Mouse (Mus musculus) spleen, postnatal 4 days (tissue): ENCODE measurements around the gene Rufy4.
A peak's percentile ranks its signal among the peaks of the same experiment; 100 is the strongest.
"Not testable (repeated sequence)": the region's sequence is repeated elsewhere in the genome, so short reads cannot be mapped to it uniquely, and the experiment has no call there.

Source experiments
- DNase-seq, 2 experiments: peaks; one replicate each; pipeline ENCODE4 v3.0.0; 2022; ENCODE audit warnings: low spot score in 2 of 2

Gene Rufy4

DNA sequence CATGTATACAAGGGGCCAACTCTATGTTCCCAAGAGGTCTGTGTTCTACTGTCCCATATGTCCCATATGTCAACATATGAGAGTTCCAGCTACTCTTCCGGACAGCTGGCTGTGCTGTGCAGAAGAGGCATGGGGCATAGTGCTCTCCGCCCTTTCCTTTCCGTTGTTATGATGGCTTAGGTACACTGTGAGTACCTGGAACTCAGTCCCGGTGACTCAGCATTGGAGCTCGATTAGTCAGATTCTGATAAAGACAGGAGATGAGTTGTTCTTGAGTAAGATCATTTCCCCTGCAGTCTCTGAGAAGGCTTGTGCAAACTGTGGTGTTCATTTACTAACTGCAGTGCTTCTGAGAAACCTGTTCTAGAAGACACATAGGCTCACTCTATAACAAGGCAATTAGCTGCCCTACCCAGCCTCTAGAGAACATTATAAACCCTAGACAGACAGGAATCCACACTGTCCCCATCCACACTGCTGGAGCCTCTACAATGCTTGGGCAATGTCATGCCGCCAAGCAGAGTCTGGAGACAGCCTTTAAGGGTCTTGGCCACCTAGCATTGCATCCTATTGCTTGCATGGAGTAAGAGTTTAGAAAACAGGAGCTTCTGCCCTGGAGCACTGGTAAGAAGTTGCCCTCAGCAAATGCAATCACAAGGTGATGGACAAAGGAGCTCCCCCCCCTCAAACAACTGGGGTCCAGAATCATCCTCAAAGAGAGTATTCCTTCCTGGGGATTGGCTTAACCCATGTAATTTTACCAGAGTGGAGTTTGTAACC is 24.0 kb downstream of the Rufy4 start:
- no peak for DNase-seq

DNA sequence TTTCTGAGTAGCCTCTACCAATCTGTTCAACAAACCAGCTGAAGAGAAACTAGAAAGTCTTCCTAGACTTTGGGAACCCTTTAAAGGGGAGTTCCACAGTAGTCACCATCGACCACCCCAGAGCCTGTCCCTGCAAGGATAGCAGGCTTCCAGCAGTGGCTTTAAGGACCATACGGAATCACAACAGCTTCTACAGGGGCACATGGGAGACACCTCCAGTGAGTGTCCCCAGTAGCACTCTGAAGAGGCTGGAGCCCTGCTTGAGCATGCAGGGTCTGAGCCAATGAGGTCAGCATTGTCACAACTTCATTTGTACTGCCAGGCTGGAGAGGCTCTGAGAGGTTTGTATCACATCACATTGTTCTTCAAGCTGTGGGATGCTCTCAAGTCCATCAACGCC is 24.8 kb downstream of the Rufy4 start:
- DNase-seq, result no peak

DNA sequence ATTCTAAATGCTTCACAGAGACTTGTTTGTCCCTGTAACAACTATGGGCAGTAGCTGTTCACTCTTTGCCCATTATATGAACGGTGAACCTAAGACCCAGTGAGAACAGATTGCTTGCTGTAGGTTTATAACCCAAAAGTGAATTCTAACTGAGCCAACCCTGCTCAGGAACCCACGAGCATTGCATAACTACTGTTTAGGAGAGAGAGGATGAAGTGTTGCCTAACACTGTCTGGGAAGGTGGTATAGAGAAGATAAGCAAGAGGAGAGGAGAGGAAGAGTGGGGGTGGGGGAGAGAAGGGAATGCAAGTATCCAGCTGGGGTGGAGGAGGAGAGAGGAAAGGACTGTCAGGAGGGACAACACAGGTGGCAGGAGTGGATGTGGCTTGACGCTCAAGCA is 25.8 kb downstream of the Rufy4 start:
- DNase-seq, result no peak

DNA sequence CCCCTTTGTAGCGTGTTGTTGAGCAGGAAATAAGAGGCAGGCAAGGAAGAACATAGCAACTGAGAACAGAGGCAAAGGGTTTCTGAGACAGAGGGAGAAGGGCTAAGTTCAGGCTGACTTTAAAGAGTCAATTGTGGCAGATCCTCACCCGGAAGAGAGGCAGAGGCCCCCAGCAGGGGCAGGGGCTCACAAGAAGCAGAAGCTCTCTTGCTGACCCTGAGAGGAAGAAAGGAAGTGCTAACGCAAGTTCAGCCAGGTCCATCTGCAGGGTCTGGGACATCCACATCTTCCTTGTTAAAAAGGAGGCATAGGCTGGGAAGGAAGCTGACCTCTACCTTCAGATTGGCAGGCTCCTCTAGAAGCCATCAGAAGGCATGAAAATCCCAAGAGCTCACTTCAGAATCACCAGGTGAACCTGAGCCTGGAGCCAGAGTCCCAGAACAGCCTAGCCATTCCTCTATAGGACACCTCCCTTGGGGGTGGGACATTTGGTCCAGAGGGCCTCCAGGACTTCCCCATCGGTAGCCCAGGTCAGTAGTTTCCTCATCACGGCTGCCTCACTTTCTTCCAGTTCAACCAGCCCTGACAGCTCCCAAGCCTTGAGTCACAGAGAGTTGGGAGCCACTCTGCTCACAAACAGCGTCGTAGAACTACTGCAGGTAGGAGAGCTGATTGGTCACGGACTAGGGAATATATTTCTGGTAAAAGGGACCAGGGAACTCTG is 28.3 kb downstream of the Rufy4 start, which contains the start of gene Cxcr2:
Gene Cxcr2 (plus strand): TSS at position 529 of the 724 bp plus-strand sequence.
- DNase-seq, result peak in 1 of 2 experiments; percentile 65

DNA sequence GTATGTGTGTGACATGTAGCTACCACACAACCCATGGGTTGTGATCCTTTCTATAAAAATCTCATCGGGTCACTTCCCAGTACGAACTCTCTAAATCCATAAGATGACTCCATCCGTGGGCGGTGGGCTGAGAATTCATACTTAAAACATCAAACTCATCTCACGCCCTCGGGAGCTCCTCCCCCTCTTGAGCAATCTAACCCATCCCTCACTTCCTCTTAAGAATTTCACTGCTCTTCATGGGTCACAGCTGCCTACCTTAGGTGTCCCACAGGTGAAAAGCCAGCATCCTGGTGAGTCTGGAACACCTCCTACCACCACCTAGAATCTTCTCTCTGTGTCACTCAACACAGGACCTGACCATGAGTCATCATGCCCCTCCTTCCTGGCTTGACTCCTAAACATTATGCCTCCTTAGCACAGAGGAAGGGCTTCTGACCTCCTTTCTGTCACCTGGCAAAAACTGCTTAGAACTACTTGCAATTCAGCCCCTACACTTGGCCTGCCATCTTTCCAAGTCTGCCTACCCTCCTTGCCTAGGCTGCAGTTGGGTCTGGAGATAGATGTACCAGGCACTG is 30.2 kb downstream of the Rufy4 start:
- DNase-seq, result peak in 1 of 2 experiments; percentile 57

DNA sequence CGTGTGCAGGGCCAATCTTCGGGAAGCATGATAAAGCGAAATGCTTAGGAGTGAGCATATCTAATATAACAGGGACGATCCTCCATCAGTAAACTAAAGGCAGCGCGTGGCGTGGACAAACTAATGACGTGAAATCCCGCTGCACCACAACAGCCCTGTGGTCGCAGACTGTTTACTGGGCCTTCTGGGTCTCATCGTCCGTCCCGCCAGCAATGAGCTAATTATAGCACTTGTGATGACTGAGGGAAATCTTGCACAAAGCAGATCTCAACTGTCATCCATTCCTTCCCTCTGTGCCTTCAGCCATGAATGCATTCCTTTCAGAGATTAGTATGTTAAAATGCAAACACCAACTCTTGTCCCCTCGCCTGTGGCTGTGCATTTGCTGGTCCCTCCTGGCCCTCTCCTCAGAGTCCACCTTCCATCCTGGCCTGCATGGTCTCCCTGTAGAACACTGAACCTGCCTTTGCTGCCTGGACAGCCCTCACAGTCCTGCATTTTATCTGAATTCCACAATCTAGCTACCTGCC is 31.1 kb downstream of the Rufy4 start:
- no peak for DNase-seq

DNA sequence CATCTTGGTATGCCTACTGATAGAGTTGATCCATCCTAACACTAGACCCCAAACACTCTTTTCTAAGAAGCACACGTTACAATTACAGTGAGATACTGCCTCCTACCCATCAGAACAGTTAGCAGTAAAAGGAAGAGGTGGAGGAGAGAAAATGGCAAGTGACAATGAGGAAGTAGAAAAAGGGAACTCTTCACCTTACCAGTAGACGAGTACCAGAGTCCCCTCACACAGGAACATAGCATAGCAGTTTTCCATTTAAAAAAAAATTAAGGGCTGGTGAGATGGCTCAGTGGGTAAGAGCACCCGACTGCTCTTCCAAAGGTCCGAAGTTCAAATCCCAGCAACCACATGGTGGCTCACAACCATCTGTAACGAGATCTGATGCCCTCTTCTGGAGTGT is 34.3 kb downstream of the Rufy4 start:
- DNase-seq, result not testable (repeated sequence)

DNA sequence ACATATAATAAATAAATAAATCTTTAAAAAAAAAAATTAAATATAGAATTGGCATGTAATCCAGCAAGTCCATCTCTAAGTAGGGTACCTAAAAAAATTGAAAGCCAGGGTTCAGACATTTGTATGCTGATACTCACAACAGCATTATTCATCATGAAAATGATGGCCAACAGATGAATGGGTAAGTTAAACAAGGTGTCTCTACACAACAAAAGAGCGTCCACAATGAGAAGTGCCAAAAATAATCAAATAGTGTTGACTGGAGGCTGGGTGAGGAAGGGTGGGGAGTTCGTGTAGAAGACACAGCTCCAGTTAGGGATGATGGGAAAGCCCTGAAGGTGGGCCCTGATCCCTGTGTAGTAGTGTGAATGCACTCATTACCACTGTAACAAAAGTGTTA is 34.7 kb downstream of the Rufy4 start:
- no peak for DNase-seq

DNA sequence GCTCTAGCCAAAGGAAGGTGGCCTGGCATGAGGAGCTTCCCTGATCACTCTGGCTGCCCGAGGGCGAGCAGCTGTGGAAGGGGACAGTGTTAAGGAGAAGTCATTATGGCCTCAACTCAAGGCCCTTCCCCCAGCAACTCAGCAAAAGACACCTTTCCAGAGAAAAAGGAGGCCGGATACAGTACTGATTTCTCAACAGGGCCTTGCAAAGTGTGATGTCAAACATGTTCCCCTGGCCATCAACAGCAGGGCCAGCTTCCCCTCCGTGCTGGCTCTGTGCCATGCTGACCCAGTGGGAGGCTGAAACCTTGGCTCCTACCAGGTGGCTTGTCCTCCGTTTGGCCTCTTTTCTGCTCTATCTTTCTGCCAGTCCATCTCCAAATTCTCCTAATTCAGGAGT is 41.8 kb downstream of the Rufy4 start:
- peak; percentile 21 to 67 for DNase-seq

DNA sequence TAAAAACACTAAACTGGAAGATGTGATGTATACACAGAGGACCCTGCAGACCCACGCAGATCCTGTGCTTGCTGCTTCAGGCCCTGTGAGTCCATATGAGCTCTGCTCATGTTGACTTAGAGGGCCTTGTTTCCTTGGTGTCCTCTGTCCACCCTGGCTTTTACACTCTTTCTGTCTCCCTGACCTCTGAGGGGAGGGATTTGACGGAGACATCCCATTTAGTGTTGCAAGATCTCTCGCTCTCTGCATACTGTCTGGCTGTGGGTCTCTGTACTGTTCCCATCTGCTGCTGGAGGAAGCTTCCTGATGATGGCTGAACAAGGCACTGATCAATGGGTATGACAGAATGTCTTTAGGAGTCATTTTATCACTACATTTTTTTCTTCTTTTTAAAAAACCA is 44.4 kb downstream of the Rufy4 start:
- DNase-seq, result no peak

DNA sequence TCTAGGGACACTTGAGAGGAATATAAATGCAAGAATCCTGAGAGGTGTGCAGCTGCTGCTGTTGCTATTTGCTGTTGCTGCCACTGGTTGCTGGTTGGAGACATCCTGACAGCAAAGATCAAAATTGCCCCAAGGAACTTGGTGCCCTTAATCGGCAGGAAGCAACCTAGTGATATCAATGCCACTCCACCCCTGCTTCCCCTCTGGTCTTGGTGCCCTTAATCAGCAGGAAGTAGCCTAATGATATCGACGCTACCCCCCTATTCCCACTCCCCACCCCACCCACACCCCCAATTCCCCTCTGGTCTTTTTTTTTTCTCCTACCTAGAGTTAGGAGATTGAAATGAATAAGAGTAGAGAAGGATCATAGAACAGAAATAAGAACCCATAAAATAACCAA is 47.4 kb downstream of the Rufy4 start:
- no peak for DNase-seq

DNA sequence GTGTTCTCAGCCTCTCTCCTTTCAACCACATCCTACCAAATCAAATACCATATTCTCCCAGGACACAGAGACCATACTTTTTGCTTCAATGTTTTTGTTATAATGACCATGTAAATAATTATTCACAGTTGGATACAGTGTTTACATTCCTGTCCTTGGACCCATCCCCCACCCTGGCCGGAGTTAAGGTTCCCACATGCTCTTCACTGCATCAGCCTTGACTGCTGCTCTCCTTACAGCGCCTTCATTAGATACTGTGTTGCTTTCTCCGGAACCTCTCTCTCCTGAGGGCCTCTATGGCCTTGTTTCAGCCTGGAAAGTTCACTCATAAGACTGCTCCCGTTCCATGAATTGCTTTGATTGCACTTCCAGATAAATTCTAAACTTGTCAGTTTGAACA is 50.4 kb downstream of the Rufy4 start:
- no peak for DNase-seq

DNA sequence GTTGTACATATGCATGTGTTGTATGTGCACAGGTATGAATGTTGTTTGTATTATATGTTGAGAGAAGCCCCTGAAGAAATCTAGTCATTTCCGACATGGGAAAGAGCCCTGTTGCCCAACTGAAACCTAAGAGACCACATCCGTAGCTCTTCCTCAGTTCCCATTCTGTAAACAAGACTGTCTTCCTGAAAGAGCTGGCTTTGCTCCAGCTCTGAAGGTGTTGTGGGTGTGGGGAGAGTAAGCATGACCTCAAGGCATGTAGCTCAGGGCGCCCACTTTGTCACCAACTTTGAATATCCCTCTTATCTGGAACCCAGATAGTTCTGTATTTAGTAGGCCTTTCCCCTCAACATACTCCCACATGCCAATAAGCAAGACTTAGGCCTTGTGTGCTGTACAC is 53.3 kb downstream of the Rufy4 start:
- no peak for DNase-seq

DNA sequence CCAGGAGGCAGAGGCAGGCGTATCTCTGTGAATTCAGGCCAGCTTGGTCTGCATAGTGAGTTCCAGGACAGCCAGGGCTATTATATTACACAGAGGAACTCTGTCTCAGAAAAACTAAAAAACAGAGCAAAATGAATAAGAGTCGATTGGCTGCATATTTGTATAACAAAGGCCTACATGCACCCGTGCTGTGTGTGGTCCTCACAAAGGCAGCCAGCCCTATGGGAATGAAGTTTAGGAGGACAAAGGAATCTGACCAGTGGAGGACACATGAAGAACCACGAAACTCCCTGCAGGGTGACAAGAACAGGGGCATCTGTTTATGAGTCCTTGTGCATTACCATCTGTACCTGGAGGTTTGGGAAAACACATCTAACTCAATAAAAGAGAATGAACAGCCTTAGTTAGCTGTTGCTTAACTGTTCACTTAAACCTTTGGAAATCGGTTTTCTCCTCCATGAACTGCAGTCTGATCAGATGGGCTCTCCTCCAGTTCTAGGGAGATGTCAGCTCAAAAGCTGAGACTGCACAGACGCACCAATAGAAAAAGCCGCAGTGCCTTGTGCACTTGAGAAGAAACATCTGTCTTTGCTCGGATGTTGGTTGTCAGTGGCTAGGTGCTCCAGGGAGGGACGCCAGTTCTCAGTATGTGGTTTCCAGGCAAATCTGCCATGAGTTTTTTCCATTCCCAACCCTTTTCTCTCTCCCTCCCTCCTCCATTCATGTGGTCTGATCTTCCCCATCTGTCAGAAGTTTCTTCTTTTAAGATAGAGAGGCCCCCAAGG is 54.5 kb downstream of the Rufy4 start:
- no peak for DNase-seq

DNA sequence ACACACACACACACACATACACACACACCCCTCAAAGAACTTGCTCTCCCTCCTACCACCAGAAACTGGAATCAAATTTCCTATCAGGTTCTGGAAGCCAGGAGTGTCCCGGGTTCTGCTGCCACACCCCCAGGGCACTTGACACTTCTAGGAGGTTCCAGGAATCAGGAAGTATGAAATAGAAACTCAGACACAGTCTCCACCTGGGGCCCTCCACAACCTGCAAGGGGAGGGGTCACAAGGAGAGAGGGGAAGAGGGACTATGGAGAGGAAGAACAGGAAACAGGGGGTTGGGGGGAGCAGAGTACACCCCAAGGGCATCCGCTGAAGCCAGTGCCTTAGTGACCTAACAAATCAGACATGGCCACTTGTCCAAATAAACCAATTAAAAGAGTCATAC is 56.1 kb downstream of the Rufy4 start:
- no peak for DNase-seq

DNA sequence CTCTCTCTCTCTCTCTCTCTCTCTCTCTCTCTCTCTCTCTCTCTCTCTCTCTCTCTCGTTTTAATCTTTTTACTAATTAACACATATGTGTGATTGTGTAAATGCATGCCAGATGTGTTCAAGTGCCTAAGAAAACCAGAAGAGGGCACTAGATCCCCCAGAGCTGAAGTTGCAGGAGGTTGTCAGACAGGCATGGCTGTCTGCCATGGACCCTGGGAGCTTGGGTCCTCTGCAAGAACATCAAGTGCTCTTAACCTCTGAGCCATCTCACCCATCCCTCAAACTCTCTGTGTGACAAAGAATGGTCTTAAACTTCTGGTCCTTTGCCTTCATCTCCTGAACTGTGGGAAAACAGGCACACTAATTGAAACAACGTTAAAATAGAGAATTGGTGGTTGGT is 57.7 kb downstream of the Rufy4 start:
- no peak for DNase-seq

DNA sequence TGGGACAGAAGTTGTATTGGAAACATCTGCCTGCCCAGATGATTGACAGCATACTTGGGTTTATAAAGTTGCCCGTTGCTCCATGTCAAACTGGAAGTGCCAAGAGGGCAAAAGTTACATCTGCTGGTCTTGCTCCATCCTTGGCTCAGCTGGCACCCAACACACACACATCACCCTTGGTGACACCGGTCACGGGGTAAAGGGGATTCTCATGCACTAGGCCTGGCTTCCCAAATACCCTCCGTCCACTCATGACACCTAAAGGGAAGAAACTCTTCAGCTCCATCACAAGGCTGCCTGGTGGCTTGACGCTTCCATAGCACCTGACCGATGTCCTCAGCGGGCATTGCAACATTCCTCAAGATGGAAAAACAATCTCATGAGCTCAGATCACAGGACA is 65.1 kb downstream of the Rufy4 start:
- no peak for DNase-seq

DNA sequence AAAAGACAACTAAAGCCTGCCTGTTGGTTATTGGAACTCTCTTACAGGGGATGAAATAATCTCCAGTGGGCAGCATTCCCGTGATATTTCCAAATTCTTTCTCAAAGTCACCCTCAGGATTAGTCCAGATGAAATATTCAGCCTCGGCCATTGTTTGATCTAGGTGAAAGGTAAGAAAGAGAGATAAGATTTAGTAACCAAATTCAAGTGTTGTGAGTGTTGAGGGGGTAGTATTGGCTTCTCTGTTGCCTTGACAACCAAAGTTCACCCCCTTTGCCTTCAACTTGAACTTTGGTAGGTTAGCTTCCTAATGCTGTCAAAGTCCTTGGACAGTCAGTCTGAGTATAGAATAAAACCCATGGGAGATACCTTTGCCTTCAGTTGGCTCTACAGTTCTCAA is 67.4 kb downstream of the Rufy4 start:
- no peak for DNase-seq

DNA sequence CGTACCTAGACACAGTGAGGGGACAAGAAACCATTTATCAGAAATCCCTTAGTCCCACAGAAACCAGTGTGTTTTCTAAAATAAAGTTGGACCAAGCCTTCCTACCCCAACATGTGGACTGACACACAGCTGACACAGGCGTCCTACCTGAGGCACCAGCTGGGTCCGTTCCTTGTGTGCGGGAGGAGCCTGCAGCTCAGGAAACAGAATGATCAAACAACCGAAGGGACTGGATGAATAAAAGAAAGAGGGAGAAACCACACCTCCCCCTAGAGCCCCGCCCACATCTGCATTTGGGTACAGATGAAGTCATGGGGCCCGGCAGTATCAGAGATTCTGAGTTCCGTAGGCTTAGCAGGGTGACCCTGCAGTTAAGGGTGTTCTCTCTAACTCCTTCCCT is 69.1 kb downstream of the Rufy4 start, which contains the start of gene Cxcr1:
Gene Cxcr1 (minus strand): TSS at position 187 of the 400 bp plus-strand sequence.
- no peak for DNase-seq

DNA sequence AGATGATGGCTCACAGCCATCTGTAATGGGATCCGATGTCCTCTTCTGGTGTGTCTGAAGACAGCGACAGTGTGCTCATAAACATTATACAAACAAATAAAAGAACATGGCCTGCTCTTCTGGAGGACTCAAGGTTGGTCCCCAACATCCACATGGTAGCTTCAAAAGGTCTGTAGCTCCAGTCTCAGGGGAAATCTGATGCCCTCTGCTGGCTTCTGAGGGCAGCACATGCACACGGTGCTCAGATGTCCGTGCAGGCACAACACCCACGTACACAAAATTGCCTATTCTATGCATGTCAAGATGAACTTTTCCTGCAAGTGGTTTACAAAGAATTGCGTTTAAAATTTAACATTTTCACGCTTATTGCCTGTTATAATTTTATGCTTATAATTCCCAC is 70.6 kb downstream of the Rufy4 start:
- peak in 1 of 2 experiments; percentile 16 for DNase-seq

DNA sequence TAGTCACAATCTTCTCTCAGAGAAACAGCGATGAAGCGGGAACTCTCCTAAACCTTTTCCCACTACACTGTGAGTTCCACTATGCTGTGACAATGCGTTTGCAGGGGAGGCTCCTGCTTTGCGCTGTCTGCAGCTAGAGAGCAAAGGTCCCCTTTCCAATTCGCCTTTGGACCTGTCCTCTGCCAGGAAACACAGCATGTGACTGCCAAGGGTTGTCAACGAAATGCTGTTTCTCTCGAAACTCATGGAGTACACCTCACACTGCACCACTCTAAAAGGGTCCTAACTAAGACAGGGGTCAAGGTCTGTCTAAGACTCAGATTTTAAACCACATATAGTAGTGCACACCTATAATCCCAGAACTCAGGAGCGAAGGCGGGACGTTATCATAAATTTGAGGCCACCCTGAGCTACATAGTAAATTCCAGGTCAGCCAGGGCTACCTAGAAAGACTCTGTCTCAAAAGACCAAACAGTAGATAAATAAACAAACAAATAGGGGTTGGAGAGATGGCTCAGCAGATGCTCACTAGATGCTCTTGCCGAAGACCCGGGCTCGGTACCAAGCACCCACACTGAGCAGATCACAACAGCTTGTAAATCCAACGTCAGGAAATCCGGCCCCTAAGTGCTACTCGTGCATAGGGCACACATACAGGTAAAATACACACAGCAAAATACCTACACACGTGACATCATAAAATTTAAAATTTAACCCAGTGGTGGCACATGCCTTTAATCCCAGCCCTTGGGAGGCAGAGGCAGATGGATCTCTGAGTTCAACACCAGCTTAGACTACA is 71.5 kb downstream of the Rufy4 start:
- no peak for DNase-seq
